Comparison of ENCODE assay signal across 10 mouse cellular contexts in the genomic region with DNA sequence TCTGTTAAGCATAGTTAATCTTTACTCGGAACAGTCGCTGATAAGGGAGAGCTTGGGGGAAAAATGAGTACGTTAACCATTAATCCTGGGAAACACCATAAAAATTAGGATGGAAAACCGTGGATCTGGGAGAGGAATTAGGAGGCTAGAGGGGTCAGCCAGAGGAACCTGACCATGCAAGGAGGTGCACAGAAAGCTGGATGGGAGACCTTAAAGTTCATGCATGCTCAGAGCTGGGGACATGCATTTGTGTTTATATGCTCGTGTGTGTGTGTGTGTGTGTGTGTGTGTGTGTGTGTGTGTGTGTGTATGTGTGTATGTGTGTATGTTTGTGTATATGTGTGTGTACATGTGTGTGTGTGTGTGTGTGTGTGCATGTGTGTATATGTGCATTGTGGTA.
DNase-seq lines count a peak whose midpoint lies in the region; ATAC-seq and TF ChIP-seq lines count a peak whose summit lies in the region.
"Had no signal": no experiment of that assay in that cellular context is flagged by ENCODE, and none has a peak within 500 bp of the region (broad histone marks: within the 10 kb centered on the region; RNA-seq: fewer than 3 reads in every experiment).

No protein-coding gene starts in this region.

- no peaks in the 10 kb centered on the region for H3K27me3 ChIP-seq in kidney, adult 2 months (replicated peaks; ENCODE audit: control insufficient read depth, insufficient read depth, low read length)
- no peaks in the 10 kb centered on the region for H3K27me3 ChIP-seq in liver, embryonic 12.5 days (replicated peaks)

- H3K27ac ChIP-seq in kidney, adult 2 months (ENCODE audit: insufficient read depth, low read depth, low read length): peak overlapping the region; percentile 99
- H3K27ac ChIP-seq in brown adipose tissue, adult 24 weeks (replicated peaks; ENCODE audit: low read depth, low read length): peak overlapping the region; percentile 95
- peak overlapping the region; percentile 45 for H3K27ac ChIP-seq in cortical plate, adult 2 months (ENCODE audit: insufficient read depth, low read length)
- H3K27ac ChIP-seq in liver, embryonic 12.5 days: 0 out of 2 replicates have a peak overlapping the region, but pooled peaks have one; percentile 47

- H3K9me3 ChIP-seq in liver, embryonic 12.5 days (replicated peaks): no peaks in the 10 kb centered on the region
- H3K9me3 ChIP-seq: forebrain, embryonic 10.5 days; G1E had no signal

- DNase-seq in kidney, adult 2 months: no peak
- no peak for DNase-seq in kidney, adult 9 months
- no peak for DNase-seq in retina, embryonic 14.5 days (ENCODE audit: low spot score)
- DNase-seq in cerebellum, adult 8-10 months: no peak
- DNase-seq: cerebellum, postnatal 10 days had no signal

- no peak overlapping the region for H3K4me3 ChIP-seq in kidney, adult 2 months (ENCODE audit: insufficient read depth, low read depth, low read length)
- H3K4me3 ChIP-seq in brown adipose tissue, adult 24 weeks (ENCODE audit: insufficient read depth, low read depth, low read length): no peak overlapping the region
- no peak overlapping the region for H3K4me3 ChIP-seq in cortical plate, adult 2 months (ENCODE audit: insufficient read depth, low read length)
- no peak overlapping the region for H3K4me3 ChIP-seq in liver, embryonic 12.5 days
- H3K4me3 ChIP-seq: forebrain, embryonic 10.5 days had no signal

- peaks cover 37% of the 10 kb centered on the region for H3K4me1 ChIP-seq in kidney, adult 2 months (ENCODE audit: control insufficient read depth, insufficient read depth, low read length)
- H3K4me1 ChIP-seq in brown adipose tissue, adult 24 weeks (ENCODE audit: control insufficient read depth, insufficient read depth, insufficient read length, low read length): peaks cover 9% of the 10 kb centered on the region; the same call in 1 of the 2 replicates
- peaks cover 2% of the 10 kb centered on the region; the same call in 1 of the 2 replicates for H3K4me1 ChIP-seq in cortical plate, adult 2 months (ENCODE audit: control insufficient read depth, insufficient read depth, low read length)
- H3K4me1 ChIP-seq in liver, embryonic 12.5 days: peaks cover 18% of the 10 kb centered on the region

- no peaks in the 10 kb centered on the region for H3K36me3 ChIP-seq in kidney, adult 2 months (ENCODE audit: control insufficient read depth, insufficient read depth, low read length)
- H3K36me3 ChIP-seq in liver, embryonic 12.5 days: no peaks in the 10 kb centered on the region
- H3K36me3 ChIP-seq: forebrain, embryonic 10.5 days; G1E had no signal

- ATAC-seq in liver, embryonic 12.5 days: no peak

- 18% methylated on average over 5 of the region's 5 CpGs for WGBS in kidney, adult 2 months
- 51% methylated on average over 5 of the region's 5 CpGs for WGBS in liver, embryonic 12.5 days (ENCODE audit: insufficient replicate concordance)

- H3K4me2 ChIP-seq in liver, embryonic 12.5 days: no peak overlapping the region

- TF ChIP-seq CTCF in kidney, adult 2 months (conservative IDR thresholded peaks at IDR 0.05; ENCODE audit: insufficient read depth, insufficient read length, low read depth, low read length): no peak
- TF ChIP-seq CTCF in cortical plate, adult 2 months (IDR thresholded peaks at IDR 0.05; ENCODE audit: extremely low read depth, insufficient read depth, low read length): no peak

- TF ChIP-seq POLR2A in kidney, adult 2 months (IDR thresholded peaks at IDR 0.05; ENCODE audit: low read depth, low read length): no peak
- no peak for TF ChIP-seq POLR2A in cortical plate, adult 2 months (IDR thresholded peaks at IDR 0.05; ENCODE audit: extremely low read depth, insufficient read depth, low read length)

- no peak overlapping the region for H3K9ac ChIP-seq in liver, embryonic 12.5 days

Comparison
In these comparisons a context has a peak if more than half of its experiments do, and no peak if none do; other contexts are left out.
1. H3K27ac ChIP-seq: peak in every context shown above with its lines; median percentile 99 in kidney, adult 2 months; 95 in brown adipose tissue, adult 24 weeks; 47 in liver, embryonic 12.5 days; 45 in cortical plate, adult 2 months.